Mouse (Mus musculus) c-Kit-positive CD71-negative TER-119-negative erythroid progenitor cells, embryonic 14.5 days (primary cell): ENCODE data around the gene Vamp1.

ENCODE experiments used
- DNase-seq: peaks from one replicate; pipeline ENCODE4 v3.0.0-alpha.2; 2013; ENCODE audit warnings: low read depth

Gene Vamp1

DNA sequence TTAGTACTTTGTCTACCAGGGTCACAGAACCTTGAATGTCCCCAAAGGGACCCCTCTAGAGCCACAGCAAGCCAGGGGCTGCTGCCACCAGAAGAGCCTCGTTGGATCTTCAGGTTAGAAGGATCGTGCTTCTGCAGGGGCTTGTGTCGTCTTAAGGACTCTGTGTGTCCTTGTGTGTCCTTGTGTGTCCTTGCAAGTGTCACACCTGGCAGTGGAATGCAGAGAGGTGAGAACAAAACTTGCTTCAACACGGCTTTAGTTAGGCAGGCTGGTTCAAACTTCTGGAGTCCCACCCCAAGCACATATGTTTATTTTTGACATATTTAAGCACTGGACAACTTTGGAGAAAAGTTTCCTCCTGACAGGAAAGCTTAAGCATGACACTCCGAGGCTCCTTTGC, 73.4 kb downstream of the Vamp1 start:
- no peak for DNase-seq

DNA sequence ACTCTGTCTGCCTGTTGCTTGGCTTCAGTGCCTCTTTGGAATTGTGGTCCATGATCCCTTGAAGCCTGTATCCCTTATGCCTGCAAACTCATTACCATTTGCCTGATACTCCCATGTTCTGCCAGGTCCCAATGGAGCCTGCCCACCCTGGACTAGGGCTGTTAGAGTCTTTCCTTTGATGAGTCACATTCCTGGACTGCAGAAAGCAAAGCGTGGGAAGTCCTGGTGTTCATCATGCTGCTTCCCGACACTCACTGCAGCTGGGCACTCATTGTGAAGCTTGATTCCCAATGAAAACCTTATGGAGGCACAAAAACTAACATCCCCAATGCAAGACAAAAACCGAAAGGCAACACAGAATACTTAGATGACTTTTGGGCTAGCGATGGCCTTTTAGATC, 76.0 kb downstream of the Vamp1 start:
- no peak for DNase-seq

DNA sequence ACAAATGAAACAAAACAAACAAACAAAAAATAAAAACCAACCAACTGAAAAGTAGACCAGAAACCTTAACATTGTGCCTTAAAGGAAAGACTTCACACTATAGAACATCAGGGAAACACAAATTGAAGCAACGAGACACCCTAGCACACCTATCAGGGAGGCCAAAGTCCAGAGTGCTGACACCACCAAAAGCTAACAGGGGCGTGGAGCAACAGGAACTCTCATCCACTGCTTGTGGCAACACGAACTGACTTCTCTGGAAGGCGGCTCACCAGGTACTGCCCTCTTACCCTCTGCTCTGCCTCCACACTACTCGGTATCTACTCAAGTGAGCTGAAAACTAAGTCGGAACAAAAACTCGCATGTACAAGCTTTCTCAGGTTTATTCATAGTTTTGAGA, 76.9 kb downstream of the Vamp1 start:
- DNase-seq = no peak

DNA sequence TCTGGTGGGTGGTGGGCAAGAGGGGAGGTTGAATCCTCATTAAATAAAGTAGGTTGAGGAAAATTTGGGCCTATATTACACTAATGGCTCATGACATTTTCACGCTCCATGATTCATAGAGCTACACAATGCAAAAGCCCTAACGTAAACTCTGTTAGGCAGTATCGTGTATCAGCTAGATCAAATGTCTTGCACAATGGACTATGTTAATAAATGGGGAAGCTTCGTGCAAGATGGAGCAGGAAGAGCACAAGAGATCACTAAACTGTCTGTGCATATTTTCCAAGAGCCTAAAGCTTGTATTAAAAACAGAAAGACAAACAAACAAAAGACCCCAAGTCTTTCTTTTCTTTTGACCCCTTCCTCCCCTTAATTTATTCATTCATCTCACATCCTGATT, 78.7 kb downstream of the Vamp1 start:
- no peak for DNase-seq
